Mouse (Mus musculus): ENCODE results near the gene Nckap1l.

- TF ChIP-seq CTCF (IDR thresholded peaks at IDR 0.05; ENCODE audit: extremely low read depth, insufficient read depth, insufficient read length, insufficient replicate concordance) = no peak
- TF ChIP-seq POLR2A (IDR thresholded peaks at IDR 0.05; ENCODE audit: low read depth, low read length) = no peak
These were observed 33.1 kb downstream of the Nckap1l start for GRCm38 (mm10) chr15:103486658-103487057.
